Mouse (Mus musculus) heart, adult 9 months (tissue): ENCODE measurements around the gene Ccdc61.
A peak's percentile ranks its signal among the peaks of the same experiment; 100 is the strongest.
"Not testable (repeated sequence)": the region's sequence is repeated elsewhere in the genome, so short reads cannot be mapped to it uniquely, and the experiment has no call there.

Experiments used
- DNase-seq, 2 experiments: peaks; one replicate each; pipeline ENCODE4 v3.0.0; 2022; ENCODE audit warnings: low spot score in 2 of 2

Gene Ccdc61

DNA sequence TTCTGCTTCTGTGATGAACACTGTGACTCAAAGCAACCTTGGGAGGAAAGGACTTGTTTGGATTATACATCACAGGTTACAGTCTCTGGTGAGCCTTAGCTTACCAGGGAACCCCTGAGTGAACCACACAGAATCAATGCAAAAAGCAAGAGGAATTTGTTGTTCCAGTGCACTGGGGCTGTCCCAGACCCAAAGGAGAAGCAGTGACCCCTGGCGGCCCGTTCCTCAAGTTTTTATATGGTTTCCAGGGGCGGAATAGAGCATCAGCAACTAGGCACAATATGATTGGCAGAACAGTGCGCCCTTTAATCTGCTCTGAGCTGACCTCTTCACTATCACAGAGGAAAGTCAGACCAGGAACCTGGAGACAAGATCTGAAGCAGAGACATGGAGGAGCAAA, 6.0 kb upstream of the Ccdc61 start:
- no peak for DNase-seq

- DNase-seq = no peak
Observed at GRCm38 (mm10) chr7:18909797-18910196, 418 bp downstream of the Ccdc61 start.

GRCm38 (mm10) chr7:18904971-18905370, 5.2 kb downstream of the Ccdc61 start:
- no peak for DNase-seq

GRCm38 (mm10) chr7:18902486-18902885, 7.7 kb downstream of the Ccdc61 start:
- no peak for DNase-seq

DNA sequence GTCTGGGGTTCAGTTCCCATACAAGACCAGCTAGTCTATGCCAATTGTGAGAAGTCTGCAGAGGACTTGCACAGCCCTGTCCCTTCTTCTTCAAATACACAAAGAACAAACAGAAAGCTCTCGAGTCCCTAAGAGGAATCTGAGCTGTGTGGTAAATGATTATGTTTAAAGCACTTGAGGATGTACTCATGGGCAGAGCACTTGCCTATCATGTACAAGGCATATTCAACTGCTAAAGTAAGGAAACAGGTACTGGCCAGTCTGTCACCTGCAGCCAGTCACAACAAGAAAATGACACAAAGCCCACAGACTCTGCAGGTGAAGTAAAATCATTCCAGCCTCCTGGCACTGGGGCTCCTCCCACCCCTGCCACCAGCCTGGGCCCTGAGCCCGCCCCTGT, 9.7 kb downstream of the Ccdc61 start:
- DNase-seq = no peak

DNA sequence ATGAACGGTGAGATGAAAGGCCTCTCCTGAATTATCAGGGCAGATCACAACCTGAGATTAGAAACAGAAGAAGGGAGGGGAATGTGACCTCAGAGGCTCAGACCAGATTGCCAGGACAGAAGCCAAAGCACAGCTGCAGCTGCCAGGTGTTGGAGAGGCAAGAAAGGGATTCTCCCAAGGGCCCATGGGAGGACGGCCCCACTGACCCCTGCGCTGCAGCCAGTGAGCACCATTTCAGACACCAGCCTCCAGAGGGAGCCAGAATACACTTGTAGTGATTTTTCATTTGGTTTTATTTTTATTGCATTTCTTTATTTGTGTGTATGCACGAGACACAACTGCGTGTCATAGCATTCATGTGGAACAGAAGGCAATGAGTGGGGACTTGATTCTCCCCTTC, 13.7 kb downstream of the Ccdc61 start:
- DNase-seq = no peak

- peak in 1 of 2 experiments; percentile 22 for DNase-seq
Observed at GRCm38 (mm10) chr7:18893651-18894430, 16.4 kb downstream of the Ccdc61 start.

- no peak for DNase-seq
Observed at GRCm38 (mm10) chr7:18893009-18893408, 17.2 kb downstream of the Ccdc61 start.

GRCm38 (mm10) chr7:18891872-18892599, 18.2 kb downstream of the Ccdc61 start:
- DNase-seq = peak; percentile 50 to 74

DNA sequence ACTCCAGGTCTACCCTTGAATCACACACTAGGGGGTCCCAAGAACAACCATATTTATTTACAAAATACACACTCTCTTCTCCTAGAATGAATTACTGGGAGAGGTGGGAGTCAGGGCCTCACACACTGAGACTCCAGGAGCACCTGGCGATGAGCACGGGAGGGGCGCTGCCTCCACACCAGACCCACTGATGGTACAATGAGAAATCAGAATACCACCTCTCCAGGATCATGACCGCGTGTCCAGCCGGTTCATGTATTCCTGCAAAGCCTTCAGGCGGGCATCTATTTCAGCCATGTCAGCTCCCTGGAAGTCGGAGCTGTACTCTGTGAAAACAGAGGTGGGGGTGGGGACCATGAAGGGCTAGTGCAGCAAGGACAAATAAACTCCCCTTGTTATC, 19.4 kb downstream of the Ccdc61 start:
- DNase-seq = no peak

- DNase-seq = no peak
Observed at GRCm38 (mm10) chr7:18886963-18887362, 23.3 kb downstream of the Ccdc61 start.

DNA sequence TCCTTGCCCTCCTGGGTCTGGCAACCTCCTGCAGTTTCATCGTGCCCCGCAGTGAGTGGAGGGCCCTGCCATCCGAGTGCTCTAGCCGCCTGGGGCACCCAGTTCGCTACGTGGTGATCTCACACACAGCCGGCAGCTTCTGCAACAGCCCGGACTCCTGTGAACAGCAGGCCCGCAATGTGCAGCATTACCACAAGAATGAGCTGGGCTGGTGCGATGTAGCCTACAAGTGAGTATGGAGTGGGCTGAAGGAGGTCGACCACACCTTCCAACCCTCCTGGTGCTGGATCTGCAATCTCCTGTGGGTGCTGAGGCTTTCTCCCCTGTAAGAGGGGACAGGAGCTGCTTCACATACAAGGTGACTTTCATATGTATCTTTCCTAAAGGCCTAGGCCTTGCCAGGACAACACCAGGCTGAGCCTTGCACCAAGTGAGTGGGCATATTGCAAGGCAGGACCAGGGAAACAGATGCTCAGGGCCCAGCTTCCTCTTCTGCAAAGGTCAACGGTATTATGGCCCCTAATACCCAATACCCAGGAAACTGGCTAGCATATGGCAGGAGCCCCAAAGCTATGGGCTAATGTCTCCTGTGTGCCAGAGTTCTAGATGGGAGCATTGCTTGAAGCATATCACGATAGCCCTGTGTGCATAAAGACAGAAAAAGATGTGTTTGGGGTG, 25.3 kb downstream of the Ccdc61 start:
- no peak for DNase-seq

- DNase-seq = no peak
Observed at GRCm38 (mm10) chr7:18883991-18884744, 26.0 kb downstream of the Ccdc61 start.

DNA sequence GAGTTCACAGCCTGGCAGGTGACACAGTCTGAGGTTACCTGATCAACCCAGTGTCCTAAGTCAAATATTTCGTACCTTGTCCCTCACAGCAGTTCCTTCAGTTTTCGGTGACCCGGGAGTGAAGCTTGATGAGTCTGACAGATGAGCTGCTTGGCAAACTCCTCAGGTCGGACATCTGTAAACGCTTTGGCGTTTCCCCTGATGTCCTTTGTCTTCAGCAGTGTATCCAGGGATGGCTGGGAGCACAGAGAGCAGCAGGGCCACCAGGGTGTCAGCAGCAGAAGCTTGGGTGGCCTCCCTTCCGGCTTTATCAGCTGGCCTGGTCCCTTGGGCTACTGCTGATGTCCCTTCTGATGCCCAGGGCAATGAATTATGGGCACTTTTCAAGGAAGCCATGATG, 31.5 kb downstream of the Ccdc61 start:
- DNase-seq = no peak

DNA sequence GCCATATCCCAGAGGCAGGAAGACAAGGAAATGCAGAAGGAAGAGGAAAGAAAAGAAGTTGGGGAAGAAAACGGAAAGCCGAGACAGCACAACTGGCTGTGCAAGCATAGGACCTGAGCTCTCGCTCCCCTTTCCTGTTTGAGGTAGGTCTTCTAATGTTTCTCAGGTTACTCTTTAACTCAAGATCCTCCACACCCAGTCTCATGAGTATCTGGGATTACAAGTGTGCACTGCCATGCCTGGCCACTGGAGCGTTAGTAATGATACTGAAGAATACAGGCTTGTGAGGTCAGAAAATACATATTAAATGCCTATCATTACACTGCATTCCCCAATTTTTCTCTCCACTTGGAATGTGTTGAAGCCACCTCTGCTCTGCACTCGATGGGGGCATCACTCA, 34.8 kb downstream of the Ccdc61 start:
- no peak for DNase-seq

DNA sequence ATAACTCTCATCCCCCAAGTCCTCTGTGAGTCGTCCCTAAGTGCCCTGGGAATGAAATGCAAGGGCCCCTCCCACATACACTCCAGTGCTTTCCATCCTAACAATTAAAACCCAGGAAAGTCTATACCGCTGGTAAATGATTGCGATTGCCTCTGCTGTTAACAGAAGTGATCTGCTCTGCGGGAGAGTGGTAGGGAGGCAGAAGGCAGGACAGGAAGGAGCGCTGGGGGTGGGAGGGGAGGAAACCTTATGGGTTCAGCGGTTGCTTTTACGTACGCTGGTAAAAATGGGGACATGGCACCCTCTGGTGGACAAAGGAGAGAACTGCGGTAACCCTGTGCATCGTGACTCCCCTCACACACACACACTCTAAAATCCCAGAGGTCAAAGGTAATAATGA, 37.0 kb downstream of the Ccdc61 start:
- peak; percentile 57 to 71 for DNase-seq

DNA sequence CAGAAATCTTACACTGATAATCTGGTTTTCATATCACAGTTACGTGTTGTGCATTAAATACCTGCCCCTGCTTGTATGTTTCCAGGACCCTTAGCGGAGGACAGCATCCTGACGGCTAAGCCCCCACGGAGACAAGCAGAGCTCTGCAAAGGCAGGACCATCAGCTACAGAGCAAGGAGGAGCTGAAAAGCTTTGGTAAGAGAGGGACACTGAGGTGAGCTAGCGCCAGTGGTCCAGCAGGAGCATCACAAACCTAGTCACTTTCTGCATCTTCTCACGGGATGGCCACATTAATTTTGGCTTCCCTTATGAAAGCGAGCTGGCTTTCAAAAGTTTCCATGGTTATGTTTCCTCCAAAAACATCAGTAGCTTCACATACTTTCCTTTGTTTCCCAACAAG, 37.4 kb downstream of the Ccdc61 start:
- DNase-seq = no peak

DNA sequence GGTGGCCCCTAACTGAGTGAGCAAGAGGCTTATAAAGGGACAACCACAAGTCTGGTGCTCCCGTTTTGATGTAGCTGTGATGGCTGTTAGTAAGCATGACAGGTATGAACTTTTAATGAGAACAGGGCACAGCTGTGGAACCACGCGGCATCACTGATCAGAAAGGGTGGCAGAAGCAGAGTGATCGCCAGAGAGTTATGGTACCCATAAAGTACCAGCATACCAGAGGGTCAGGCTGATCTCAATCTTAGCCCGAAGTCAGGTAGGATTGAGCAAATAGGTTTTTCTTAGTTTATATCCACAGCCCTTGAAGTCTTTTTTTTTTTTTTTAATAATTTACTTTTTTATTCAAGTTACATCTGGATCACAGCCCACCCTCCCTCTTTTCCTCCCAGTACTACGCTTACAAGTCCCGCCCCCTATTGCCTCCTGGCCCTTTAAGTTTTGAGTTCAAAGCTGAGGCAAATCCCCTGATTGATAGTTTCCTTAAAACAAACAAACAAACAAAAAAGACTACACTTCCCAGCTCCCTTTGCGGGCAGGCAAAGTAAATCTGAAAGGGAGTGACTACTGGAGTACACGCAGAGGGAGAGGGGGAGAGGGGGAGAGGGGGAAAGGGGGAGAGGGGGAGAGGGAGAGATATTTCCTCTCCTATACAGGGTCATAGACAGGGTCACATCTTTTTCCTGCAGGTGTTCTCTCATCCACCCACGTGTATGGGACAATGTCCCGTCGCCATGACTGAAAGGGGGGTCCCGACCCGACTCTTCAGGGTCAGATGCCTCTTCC, 38.0 kb downstream of the Ccdc61 start:
- no peak for DNase-seq

- DNase-seq = not testable (repeated sequence)
Observed at GRCm38 (mm10) chr7:18871031-18871430, 39.2 kb downstream of the Ccdc61 start, which contains the start of gene Pglyrp1. Pglyrp1 (plus strand) TSS chr7:18871331.

DNA sequence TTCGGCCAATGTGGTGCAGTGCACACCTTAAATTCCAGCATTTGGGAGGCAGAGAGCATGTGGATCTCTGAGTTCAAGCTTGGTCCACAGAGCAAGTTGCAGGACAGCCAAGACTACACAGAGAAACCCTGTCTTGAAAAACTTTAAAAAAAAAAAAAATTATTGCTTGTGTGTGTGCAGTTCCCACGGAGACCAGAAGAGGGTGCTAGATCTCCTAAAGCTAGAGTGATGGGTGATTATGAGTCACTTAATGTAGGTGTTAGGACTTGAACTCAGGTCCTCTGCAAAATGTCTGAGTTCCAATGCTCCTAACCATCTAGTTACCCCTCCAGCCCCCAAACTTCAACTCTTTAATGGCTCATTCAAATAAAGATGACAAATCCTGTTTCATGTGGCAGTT, 41.7 kb downstream of the Ccdc61 start:
- DNase-seq = no peak

- DNase-seq = no peak
Observed at GRCm38 (mm10) chr7:18862801-18863200, 47.4 kb downstream of the Ccdc61 start.
